Mouse (Mus musculus): Measurements from ENCODE around the gene Il10. TPM values are rescaled to one million over a fixed set of nuclear protein-coding genes. Genes with fewer than 3 reads are reported as not detected.
"Not testable (repeated sequence)": the region's sequence is repeated elsewhere in the genome, so short reads cannot be mapped to it uniquely, and the experiment has no call there.

Il10 gene
- polyA plus RNA-seq, 1 experiment from 2014 or later = not detected

GRCm38 (mm10) chr1:131022591-131023249, 3.1 kb downstream of the Il10 start:
- no peaks in the 10 kb centered on the region for H3K36me3 ChIP-seq (ENCODE audit: control insufficient read depth, insufficient read depth, low read length)
- H3K4me1 ChIP-seq (ENCODE audit: control insufficient read depth, insufficient read depth, low read length) = no peaks in the 10 kb centered on the region
- no peak overlapping the region for H3K27ac ChIP-seq (replicated peaks; ENCODE audit: low read depth, low read length)
- 82% methylated on average over 5 of the region's 5 CpGs for WGBS
- no peak overlapping the region for H3K9ac ChIP-seq (replicated peaks; ENCODE audit: low read length)
- DNase-seq (no peak), ATAC-seq (ENCODE audit: low FRiP score, low TSS enrichment) (no peak)
- H3K27me3 ChIP-seq (ENCODE audit: control insufficient read depth, insufficient read depth, low read length) = no peaks in the 10 kb centered on the region
- H3K4me2 ChIP-seq (ENCODE audit: low read length) = no peak overlapping the region
- no peak overlapping the region for H3K4me3 ChIP-seq (replicated peaks; ENCODE audit: low read depth, low read length)
- H3K9me3 ChIP-seq (ENCODE audit: control insufficient read depth, low read length) = no peaks in the 10 kb centered on the region

- H3K9me3 ChIP-seq (ENCODE audit: control insufficient read depth, low read length); H3K27me3 ChIP-seq (ENCODE audit: control insufficient read depth, insufficient read depth, low read length); H3K4me2 ChIP-seq (ENCODE audit: low read length); ATAC-seq (ENCODE audit: low FRiP score, low TSS enrichment); H3K9ac ChIP-seq (replicated peaks; ENCODE audit: low read length); H3K4me3 ChIP-seq (replicated peaks; ENCODE audit: low read depth, low read length); H3K36me3 ChIP-seq (ENCODE audit: control insufficient read depth, insufficient read depth, low read length); H3K4me1 ChIP-seq (ENCODE audit: control insufficient read depth, insufficient read depth, low read length); H3K27ac ChIP-seq (replicated peaks; ENCODE audit: low read depth, low read length); DNase-seq: not testable (repeated sequence)
- 93% methylated on average over 4 of the region's 4 CpGs for WGBS
These were observed 3.7 kb downstream of the Il10 start for GRCm38 (mm10) chr1:131023250-131023858.

- no peak overlapping the region for H3K4me3 ChIP-seq (replicated peaks; ENCODE audit: low read depth, low read length)
- WGBS = 86% methylated on average over 8 of the region's 8 CpGs
- no peak overlapping the region for H3K4me2 ChIP-seq (ENCODE audit: low read length)
- H3K9ac ChIP-seq (replicated peaks; ENCODE audit: low read length) = no peak overlapping the region
- ATAC-seq (ENCODE audit: low FRiP score, low TSS enrichment) (no peak), DNase-seq (no peak)
- H3K9me3 ChIP-seq (ENCODE audit: control insufficient read depth, low read length) = no peaks in the 10 kb centered on the region
- H3K4me1 ChIP-seq (ENCODE audit: control insufficient read depth, insufficient read depth, low read length) = no peaks in the 10 kb centered on the region
- no peak overlapping the region for H3K27ac ChIP-seq (replicated peaks; ENCODE audit: low read depth, low read length)
- no peaks in the 10 kb centered on the region for H3K36me3 ChIP-seq (ENCODE audit: control insufficient read depth, insufficient read depth, low read length)
- no peaks in the 10 kb centered on the region for H3K27me3 ChIP-seq (ENCODE audit: control insufficient read depth, insufficient read depth, low read length)
These were observed 5.5 kb downstream of the Il10 start for GRCm38 (mm10) chr1:131024900-131025842.

GRCm38 (mm10) chr1:131025843-131026190, 6.2 kb downstream of the Il10 start:
- Histone ChIP-seq H3K4me2 (ENCODE audit: low read length) (no peak overlapping the region), H3K27me3 (ENCODE audit: control insufficient read depth, insufficient read depth, low read length) (no peaks in the 10 kb centered on the region), H3K9me3 (ENCODE audit: control insufficient read depth, low read length) (no peaks in the 10 kb centered on the region), H3K4me1 (ENCODE audit: control insufficient read depth, insufficient read depth, low read length) (no peaks in the 10 kb centered on the region), H3K4me3 (replicated peaks; ENCODE audit: low read depth, low read length) (no peak overlapping the region), H3K9ac (replicated peaks; ENCODE audit: low read length) (no peak overlapping the region), H3K36me3 (ENCODE audit: control insufficient read depth, insufficient read depth, low read length) (no peaks in the 10 kb centered on the region), H3K27ac (replicated peaks; ENCODE audit: low read depth, low read length) (no peak overlapping the region)
- ATAC-seq (ENCODE audit: low FRiP score, low TSS enrichment) (no peak), DNase-seq (no peak)
- WGBS = 79% methylated on average over 4 of the region's 4 CpGs

- H3K9ac ChIP-seq (replicated peaks; ENCODE audit: low read length) = no peak overlapping the region
- H3K4me3 ChIP-seq (replicated peaks; ENCODE audit: low read depth, low read length) = no peak overlapping the region
- H3K4me2 ChIP-seq (ENCODE audit: low read length) = no peak overlapping the region
- no peaks in the 10 kb centered on the region for H3K27me3 ChIP-seq (ENCODE audit: control insufficient read depth, insufficient read depth, low read length)
- no peak for DNase-seq
- no peak overlapping the region for H3K27ac ChIP-seq (replicated peaks; ENCODE audit: low read depth, low read length)
- no peaks in the 10 kb centered on the region for H3K36me3 ChIP-seq (ENCODE audit: control insufficient read depth, insufficient read depth, low read length)
- 93% methylated on average over 3 of the region's 3 CpGs for WGBS
- H3K4me1 ChIP-seq (ENCODE audit: control insufficient read depth, insufficient read depth, low read length) = no peaks in the 10 kb centered on the region
- no peaks in the 10 kb centered on the region for H3K9me3 ChIP-seq (ENCODE audit: control insufficient read depth, low read length)
- no peak for ATAC-seq (ENCODE audit: low FRiP score, low TSS enrichment)
These were observed 9.6 kb downstream of the Il10 start for GRCm38 (mm10) chr1:131029215-131029614.

- H3K27me3 ChIP-seq (ENCODE audit: control insufficient read depth, insufficient read depth, low read length) = no peaks in the 10 kb centered on the region
- H3K36me3 ChIP-seq (ENCODE audit: control insufficient read depth, insufficient read depth, low read length) = no peaks in the 10 kb centered on the region
- DNase-seq (no peak), ATAC-seq (ENCODE audit: low FRiP score, low TSS enrichment) (no peak)
- no peak overlapping the region for H3K4me2 ChIP-seq (ENCODE audit: low read length)
- no peak overlapping the region for H3K9ac ChIP-seq (replicated peaks; ENCODE audit: low read length)
- no peak overlapping the region for H3K4me3 ChIP-seq (replicated peaks; ENCODE audit: low read depth, low read length)
- no peaks in the 10 kb centered on the region for H3K4me1 ChIP-seq (ENCODE audit: control insufficient read depth, insufficient read depth, low read length)
- 71% methylated on average over 7 of the region's 7 CpGs for WGBS
- no peaks in the 10 kb centered on the region for H3K9me3 ChIP-seq (ENCODE audit: control insufficient read depth, low read length)
- no peak overlapping the region for H3K27ac ChIP-seq (replicated peaks; ENCODE audit: low read depth, low read length)
These were observed 10.6 kb downstream of the Il10 start for GRCm38 (mm10) chr1:131030261-131030660.

GRCm38 (mm10) chr1:131031267-131031666, 11.6 kb downstream of the Il10 start:
- no peak overlapping the region for H3K27ac ChIP-seq (replicated peaks; ENCODE audit: low read depth, low read length)
- no peak for ATAC-seq (ENCODE audit: low FRiP score, low TSS enrichment)
- no peaks in the 10 kb centered on the region for H3K36me3 ChIP-seq (ENCODE audit: control insufficient read depth, insufficient read depth, low read length)
- no peak overlapping the region for H3K4me2 ChIP-seq (ENCODE audit: low read length)
- H3K4me1 ChIP-seq (ENCODE audit: control insufficient read depth, insufficient read depth, low read length) = no peaks in the 10 kb centered on the region
- no peaks in the 10 kb centered on the region for H3K27me3 ChIP-seq (ENCODE audit: control insufficient read depth, insufficient read depth, low read length)
- H3K4me3 ChIP-seq (replicated peaks; ENCODE audit: low read depth, low read length) = no peak overlapping the region
- no peak for DNase-seq
- no peaks in the 10 kb centered on the region for H3K9me3 ChIP-seq (ENCODE audit: control insufficient read depth, low read length)
- 61% methylated on average over 3 of the region's 3 CpGs for WGBS
- H3K9ac ChIP-seq (replicated peaks; ENCODE audit: low read length) = no peak overlapping the region

GRCm38 (mm10) chr1:131038001-131038400, 18.4 kb downstream of the Il10 start:
- peaks cover 7% of the 10 kb centered on the region; the same call in 1 of the 2 replicates for H3K9me3 ChIP-seq (ENCODE audit: control insufficient read depth, low read length)
- no peak overlapping the region for H3K9ac ChIP-seq (replicated peaks; ENCODE audit: low read length)
- no peak overlapping the region for H3K4me2 ChIP-seq (ENCODE audit: low read length)
- no peak for DNase-seq
- no peak for ATAC-seq (ENCODE audit: low FRiP score, low TSS enrichment)
- no peaks in the 10 kb centered on the region for H3K4me1 ChIP-seq (ENCODE audit: control insufficient read depth, insufficient read depth, low read length)
- H3K36me3 ChIP-seq (ENCODE audit: control insufficient read depth, insufficient read depth, low read length) = no peaks in the 10 kb centered on the region
- no peak overlapping the region for H3K27ac ChIP-seq (replicated peaks; ENCODE audit: low read depth, low read length)
- no peaks in the 10 kb centered on the region for H3K27me3 ChIP-seq (ENCODE audit: control insufficient read depth, insufficient read depth, low read length)
- WGBS = 94% methylated on average over 5 of the region's 5 CpGs
- no peak overlapping the region for H3K4me3 ChIP-seq (replicated peaks; ENCODE audit: low read depth, low read length)

Measured in midbrain, embryonic 14.5 days (tissue).